Mouse (Mus musculus): ENCODE measurements around the gene Vmn1r101.
"Not testable (repeated sequence)": the region's sequence is repeated elsewhere in the genome, so short reads cannot be mapped to it uniquely, and the experiment has no call there.

Vmn1r101 gene

GRCm38 (mm10) chr7:20442493-20442892, at the start of gene Vmn1r101:
Vmn1r101 (minus strand) TSS chr7:20442593.
- not testable (repeated sequence) for DNase-seq (ENCODE audit: low spot score)

- not testable (repeated sequence) for DNase-seq (ENCODE audit: low spot score)
These were observed 32.4 kb upstream of the Vmn1r101 start, which contains the start of gene Gm10670 for GRCm38 (mm10) chr7:20474825-20475224. Gm10670 (minus strand) TSS chr7:20474925.

GRCm38 (mm10) chr7:20417642-20418041, 24.8 kb downstream of the Vmn1r101 start, which contains the start of gene Vmn1r100:
Vmn1r100 (plus strand) TSS chr7:20417942.
- not testable (repeated sequence) for DNase-seq (ENCODE audit: low spot score)

All from testis, postnatal 14 days (tissue).